Mouse (Mus musculus) urinary bladder, postnatal 25 days (tissue): ENCODE data around the gene Kpna7.
"Not testable (repeated sequence)": the region's sequence is repeated elsewhere in the genome, so short reads cannot be mapped to it uniquely, and the experiment has no call there.

ENCODE experiments used
- DNase-seq: peaks from one replicate; pipeline ENCODE4 v3.0.0; 2022; ENCODE audit warnings: low spot score

Gene Kpna7

DNA sequence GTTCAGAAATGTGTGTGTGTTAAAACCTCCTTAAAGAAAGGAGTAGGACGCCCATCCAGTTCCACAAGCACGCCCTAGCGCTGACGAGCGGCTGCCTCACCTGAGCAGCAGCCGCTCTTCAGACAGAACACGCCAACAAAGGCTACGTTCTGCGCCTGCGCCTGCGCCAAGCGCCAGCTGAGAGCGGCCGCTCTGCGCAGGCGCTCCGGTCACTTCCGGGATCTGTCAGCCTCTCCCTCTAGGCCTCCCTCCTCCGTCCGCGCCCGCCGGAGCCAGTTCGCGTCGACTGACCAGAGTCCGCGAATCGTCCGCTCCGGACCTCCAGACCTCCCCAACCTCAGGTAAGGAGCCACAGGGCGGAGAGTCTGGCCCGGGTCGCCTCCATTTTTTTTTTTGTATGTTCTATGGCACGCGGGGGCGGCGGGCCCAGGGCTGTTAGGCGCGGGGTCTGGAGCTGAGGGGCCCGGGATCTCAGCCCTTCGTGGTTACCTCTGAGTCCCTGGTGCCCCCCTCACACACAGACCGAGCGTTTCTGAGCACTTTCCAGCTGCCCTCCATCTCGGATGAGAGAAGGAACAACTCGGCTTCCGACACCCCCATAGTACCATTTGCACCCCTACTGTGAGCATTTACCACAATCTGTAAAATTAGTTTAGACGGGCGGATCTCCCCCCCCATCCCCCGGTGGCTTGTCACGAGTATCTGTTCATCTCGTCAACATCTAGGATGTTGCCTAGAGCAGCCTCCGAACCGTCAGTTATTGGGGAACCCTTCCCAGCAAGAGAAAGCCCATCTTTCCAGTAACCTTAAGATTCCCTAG lies at the start of gene Kpna7, which contains the start of gene Arpc1a:
Gene Kpna7, minus strand, starts transcription at position 399 of the 820 bp plus-strand sequence.
Gene Arpc1a, plus strand, starts transcription at position 199 of the 820 bp plus-strand sequence.
- peak; percentile 96 for DNase-seq

GRCm38 (mm10) chr5:145133275-145133674 lies 49.4 kb upstream of the Kpna7 start:
- not testable (repeated sequence) for DNase-seq

DNA sequence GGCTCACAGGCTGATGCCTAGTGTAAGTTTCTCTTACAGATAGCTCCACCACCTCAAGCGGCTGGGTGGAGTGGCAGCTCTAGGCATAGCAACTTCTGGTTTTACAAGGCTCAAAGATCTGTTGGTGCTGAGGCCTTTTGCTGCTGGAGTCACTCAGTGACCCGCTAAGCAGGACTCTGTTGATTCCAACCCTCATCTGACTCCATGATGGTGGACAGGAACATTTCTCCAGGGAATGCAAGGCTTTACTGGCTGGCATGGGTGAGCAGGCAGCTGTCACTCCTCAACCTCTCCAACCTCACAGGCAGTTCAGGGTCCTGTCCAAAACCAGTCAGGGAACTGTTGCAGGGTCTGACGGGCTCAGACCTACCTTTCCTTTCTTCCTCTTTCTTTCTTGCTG lies 47.2 kb upstream of the Kpna7 start:
- DNase-seq, result no peak

GRCm38 (mm10) chr5:145130191-145130590 lies 46.4 kb upstream of the Kpna7 start:
- no peak for DNase-seq

GRCm38 (mm10) chr5:145129773-145130172 lies 45.9 kb upstream of the Kpna7 start:
- DNase-seq, result not testable (repeated sequence)

- DNase-seq, result no peak
Measured at GRCm38 (mm10) chr5:145129124-145129523, 45.3 kb upstream of the Kpna7 start.

- no peak for DNase-seq
Measured at GRCm38 (mm10) chr5:145126580-145126979, 42.8 kb upstream of the Kpna7 start.

DNA sequence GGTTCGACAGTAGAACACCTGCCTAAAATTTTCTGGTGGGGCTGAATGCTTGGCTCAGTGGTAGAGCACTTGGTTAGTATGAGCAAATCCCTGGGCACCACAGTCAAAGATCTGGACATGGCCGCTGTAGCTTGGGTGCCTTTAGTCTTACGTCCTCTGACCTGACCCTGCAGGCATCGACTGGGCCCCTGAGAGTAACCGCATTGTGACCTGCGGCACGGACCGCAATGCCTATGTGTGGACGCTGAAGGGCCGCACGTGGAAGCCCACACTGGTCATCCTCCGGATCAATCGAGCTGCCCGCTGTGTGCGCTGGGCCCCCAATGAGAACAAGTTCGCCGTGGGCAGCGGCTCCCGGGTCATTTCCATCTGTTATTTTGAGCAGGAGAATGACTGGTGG lies 39.6 kb upstream of the Kpna7 start:
- no peak for DNase-seq

- DNase-seq, result no peak
Measured at GRCm38 (mm10) chr5:145120921-145121320, 37.1 kb upstream of the Kpna7 start.

DNA sequence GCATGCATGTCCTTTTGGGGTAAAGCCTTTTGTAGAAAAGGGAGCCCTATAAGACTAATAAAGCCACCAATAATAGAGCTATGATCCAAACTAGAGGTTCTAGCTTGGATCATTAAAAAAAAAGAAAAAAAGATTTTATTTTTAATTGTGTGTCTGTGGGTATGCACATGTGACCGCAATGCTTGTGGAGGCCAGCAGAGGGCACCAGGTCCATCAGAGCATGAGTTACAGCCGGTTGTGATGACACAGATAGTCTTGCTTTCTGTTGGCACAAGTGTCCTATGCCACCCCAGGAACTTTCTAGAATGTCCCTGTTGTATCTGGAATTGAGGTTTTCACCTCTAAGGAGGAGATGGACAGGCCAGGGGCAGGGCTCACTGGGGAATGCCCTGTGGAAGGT lies 35.6 kb upstream of the Kpna7 start:
- no peak for DNase-seq

- DNase-seq, result no peak
Measured at GRCm38 (mm10) chr5:145118461-145118860, 34.6 kb upstream of the Kpna7 start.

- DNase-seq, result no peak
Measured at GRCm38 (mm10) chr5:145118005-145118404, 34.2 kb upstream of the Kpna7 start.

- DNase-seq, result peak; percentile 65
Measured at GRCm38 (mm10) chr5:145116916-145117315, 33.1 kb upstream of the Kpna7 start.

DNA sequence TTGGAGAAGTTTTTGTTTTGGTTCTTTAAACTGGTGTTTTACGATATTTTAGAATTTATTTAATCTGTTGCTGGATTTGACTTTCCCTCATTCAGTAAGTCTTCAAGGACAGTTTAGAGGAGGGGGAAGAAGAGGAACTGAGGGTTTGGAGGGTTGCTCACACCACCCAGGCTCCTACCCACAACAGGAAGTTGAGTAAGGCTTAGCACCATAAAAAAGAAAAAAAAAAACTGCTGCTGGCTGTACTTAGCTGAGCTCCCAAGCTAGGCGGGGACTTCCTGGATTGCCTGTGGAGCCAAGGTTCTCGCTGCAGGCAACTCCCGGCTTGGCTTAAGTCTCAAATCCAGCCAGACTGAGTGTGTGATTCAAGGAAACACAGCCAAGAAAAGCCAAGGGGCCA lies 32.5 kb upstream of the Kpna7 start:
- peak; percentile 43 for DNase-seq

DNA sequence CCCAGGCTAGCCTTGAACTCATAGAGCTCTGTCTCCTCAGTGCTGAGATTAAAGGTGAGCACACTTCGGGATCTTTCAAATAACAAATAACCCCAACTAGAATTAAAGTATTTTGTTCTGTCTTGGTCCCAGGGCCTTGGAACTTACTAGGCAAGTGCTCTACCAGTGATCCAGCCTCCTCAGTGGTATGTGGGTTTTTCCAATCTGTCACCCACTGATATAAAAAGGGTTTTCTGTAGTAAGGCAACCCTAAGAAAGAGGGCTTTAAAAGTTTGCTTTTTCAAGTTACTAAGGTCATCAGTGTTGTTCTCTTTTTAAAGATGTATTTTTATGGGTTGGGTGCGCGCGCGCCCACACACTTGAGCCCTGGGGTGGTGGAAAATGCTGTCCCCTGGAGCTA lies 31.9 kb upstream of the Kpna7 start:
- DNase-seq, result no peak

DNA sequence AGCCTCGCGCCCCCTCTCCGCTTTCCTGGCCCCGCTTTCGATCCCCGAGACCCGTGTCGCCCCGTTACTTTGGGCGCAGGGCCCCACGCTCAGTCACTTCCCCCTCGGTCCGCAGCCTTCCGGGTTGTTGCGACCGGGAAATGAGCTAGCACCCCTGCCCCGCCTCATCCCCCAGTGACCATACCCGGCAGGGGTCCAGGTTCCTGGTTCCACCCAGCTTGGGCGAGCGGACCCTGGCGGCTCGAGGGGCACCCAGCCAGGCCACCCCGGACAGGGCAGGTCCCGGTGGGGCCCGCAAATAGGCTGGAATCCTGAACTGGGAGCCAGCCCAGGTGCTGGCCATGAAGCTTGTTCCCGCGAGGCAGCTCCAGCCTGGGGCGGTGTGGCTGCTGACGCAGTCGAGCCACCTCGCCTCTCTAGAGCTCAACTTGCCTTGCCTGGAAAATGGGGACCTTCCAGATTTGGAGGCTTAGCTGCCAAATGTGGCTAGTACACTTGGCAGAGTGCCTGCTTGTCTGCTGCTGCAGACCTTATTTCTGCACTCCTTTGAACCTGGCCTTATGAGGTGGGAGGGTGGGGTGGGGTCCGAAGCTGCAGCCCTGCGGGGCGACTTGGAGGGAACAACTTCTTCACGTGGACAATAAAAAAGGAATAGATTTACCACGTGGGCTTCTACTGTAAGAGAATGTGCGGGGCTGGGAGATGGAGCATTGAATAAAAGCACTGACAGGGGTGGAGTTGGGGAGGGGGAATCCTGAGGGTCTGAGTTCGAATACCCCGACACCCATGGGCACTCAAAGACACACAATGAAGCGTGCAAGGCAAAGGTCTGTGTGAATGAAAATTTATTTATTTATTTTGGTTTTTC lies 31.0 kb upstream of the Kpna7 start:
- peak; percentile 63 for DNase-seq

DNA sequence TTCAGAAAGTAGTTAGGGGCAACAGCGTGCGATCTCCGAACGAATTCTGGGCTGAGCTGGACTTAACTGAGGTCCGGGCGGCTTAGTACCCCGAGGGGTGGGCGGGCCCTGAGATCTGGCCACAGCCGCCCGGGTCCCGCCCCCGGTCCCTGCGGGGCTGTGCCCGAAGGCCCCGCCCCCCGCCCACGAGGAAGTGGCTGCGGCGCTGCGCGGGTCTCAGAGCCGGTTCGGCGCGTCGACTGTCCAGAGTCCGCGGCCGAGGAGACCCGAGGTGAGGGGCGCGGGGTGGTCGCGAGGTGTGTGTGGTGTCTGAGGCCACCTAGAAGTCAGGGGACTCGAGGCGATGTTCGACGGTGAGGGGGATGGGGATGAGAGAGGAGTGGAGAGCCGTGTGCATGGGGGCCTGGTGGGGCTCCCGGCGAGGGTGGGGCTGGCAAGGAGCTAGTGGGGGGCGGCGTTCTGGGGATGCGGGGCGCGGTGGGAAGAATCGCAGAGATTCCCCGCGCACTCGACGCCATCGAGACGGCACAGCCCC lies 30.3 kb upstream of the Kpna7 start, which contains the start of gene Arpc1b:
Gene Arpc1b, plus strand, starts transcription at position 145 of the 535 bp plus-strand sequence.
- DNase-seq, result peak; percentile 75

GRCm38 (mm10) chr5:145113416-145113815 lies 29.6 kb upstream of the Kpna7 start:
- DNase-seq, result no peak

DNA sequence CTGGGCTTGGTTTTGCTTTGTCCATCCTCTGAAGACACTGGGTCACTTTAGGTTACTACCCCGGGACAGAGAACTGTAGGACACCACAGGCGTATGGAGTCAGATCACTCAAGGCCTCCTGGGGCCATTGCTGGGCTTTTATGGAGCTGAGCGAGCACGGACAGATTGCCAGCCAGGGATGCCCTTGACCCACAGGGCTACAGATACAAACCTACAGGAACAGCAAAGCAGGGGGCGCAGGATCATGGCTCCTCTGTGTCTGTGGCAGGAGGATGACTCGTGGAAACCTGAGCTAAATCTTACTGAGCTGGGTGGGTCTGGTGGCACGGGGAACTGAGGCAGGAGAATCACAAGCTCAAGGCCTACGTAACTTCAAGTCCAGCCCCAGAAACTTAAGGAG lies 28.7 kb upstream of the Kpna7 start:
- DNase-seq, result no peak

DNA sequence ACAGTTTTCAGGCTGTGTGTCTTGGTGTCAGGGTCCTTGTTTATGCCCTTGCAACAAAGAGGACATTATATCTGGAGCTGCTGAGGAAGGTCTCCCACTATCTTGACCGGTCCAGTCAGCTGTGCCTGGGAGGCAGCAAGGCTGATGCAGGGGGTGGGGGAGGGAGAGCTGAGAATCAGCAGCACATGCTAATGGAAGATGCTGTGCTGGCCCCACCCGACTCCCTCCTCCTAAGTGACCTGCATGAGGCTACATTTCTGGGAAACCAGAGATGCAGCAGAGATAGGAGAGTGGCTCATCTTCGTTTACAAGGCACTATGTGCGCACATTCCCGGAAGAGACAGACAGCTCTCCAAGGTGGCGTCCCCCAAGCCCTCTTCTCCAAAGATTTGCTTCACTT lies 26.6 kb upstream of the Kpna7 start:
- DNase-seq, result no peak

GRCm38 (mm10) chr5:145105694-145106275 lies 22.0 kb upstream of the Kpna7 start:
- no peak for DNase-seq

DNA sequence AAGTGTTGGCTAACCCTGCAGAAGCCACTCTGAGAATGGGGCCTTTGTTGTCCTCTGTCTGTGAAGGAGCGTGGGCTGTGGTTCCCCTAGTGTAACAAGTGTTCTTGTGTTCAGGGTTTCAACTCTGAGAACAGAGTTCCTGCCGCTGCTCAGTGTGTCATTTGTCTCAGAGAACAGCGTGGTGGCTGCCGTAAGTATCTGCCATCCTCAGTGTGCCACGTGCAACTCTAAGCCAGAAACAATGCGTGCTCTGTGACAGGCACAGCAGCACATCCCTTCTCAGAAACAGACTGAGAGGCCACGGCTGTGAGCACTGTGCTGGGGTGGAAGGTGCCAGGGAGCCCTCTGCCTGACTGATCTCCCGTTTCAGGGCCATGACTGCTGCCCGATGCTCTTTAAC lies 20.5 kb upstream of the Kpna7 start:
- no peak for DNase-seq
